8 mouse cellular contexts compared by ENCODE assay signal in the genomic region with DNA sequence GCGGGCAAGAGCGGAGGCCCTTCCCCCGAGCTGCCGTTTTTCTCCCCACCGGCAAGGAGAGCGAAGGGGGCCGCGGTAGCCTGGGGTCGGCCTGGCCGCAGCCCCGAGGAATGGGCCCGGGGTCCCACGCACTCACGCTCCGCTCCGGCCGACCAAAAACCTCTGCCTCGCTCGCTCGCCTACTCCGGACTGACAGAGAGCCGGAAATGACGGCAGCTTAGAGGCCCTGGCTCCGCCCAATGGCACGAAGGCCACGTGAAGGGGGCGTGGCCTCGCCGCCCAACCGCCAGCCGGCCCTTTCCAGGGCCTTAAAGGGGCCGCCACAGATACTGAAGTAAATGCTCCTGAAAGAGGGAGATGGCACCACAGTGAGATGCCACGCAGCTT. TPM values are rescaled to one million over a fixed set of nuclear protein-coding genes. Genes with fewer than 3 reads are reported as not detected.
DNase-seq lines count a peak whose midpoint lies in the region; ATAC-seq and TF ChIP-seq lines count a peak whose summit lies in the region.

No protein-coding gene starts in this region.

- peaks cover 27% of the 10 kb centered on the region for H3K36me3 ChIP-seq in embryonic facial prominence, embryonic 10.5 days (replicated peaks)
- H3K36me3 ChIP-seq in intestine, postnatal 0 days (ENCODE audit: control insufficient read depth, insufficient read depth) = peaks cover 7% of the 10 kb centered on the region
- peaks cover under 1% of the 10 kb centered on the region; the same call in 1 of the 2 replicates for H3K36me3 ChIP-seq in midbrain, embryonic 11.5 days (ENCODE audit: control insufficient read depth, insufficient read depth, low read length)

- under 1% methylated on average over 33 of the region's 33 CpGs for WGBS in embryonic facial prominence, embryonic 10.5 days
- under 1% methylated on average over 31 of the region's 33 CpGs for WGBS in intestine, postnatal 0 days
- under 1% methylated on average over 29 of the region's 33 CpGs for WGBS in midbrain, embryonic 11.5 days

- H3K4me2 ChIP-seq in intestine, postnatal 0 days (replicated peaks; ENCODE audit: low read depth) = peak overlapping the region; percentile 92
- peak overlapping the region; percentile 90 for H3K4me2 ChIP-seq in midbrain, embryonic 11.5 days

- intact Hi-C loops in left cerebral cortex, postnatal 36 days (cut with DNase I) = loop anchor here (2.0 to 5.0 kb wide), 2 partner anchors 41 to 97 kb away; no protein-coding TSS in a partner anchor

- H3K4me1 ChIP-seq in embryonic facial prominence, embryonic 10.5 days = peaks cover 16% of the 10 kb centered on the region
- no peaks in the 10 kb centered on the region for H3K4me1 ChIP-seq in intestine, postnatal 0 days (replicated peaks; ENCODE audit: control insufficient read depth, insufficient read depth, low read length)
- H3K4me1 ChIP-seq in midbrain, embryonic 11.5 days (ENCODE audit: control insufficient read depth, insufficient read depth, low read length) = peaks cover 10% of the 10 kb centered on the region

- no peak for TF ChIP-seq CTCF in intestine, postnatal 0 days (IDR thresholded peaks at IDR 0.05; ENCODE audit: low read depth)

- H3K27me3 ChIP-seq in embryonic facial prominence, embryonic 10.5 days (replicated peaks; ENCODE audit: low read depth, poor library complexity, severe bottlenecking) = no peaks in the 10 kb centered on the region
- H3K27me3 ChIP-seq in intestine, postnatal 0 days (replicated peaks; ENCODE audit: control insufficient read depth, insufficient read depth, low read length) = no peaks in the 10 kb centered on the region
- no peaks in the 10 kb centered on the region for H3K27me3 ChIP-seq in midbrain, embryonic 11.5 days (ENCODE audit: control insufficient read depth, insufficient read depth, low read length)

- peak; percentile 93 for ATAC-seq in granulocyte monocyte progenitor cell, adult 5-6 weeks (replicated peaks; ENCODE audit: poor library complexity, severe bottlenecking)
- ATAC-seq in intestine, postnatal 0 days = peak; percentile 97
- ATAC-seq in midbrain, embryonic 11.5 days (ENCODE audit: low FRiP score) = peak; percentile 98

- H3K9me3 ChIP-seq in embryonic facial prominence, embryonic 10.5 days = no peaks in the 10 kb centered on the region
- H3K9me3 ChIP-seq in intestine, postnatal 0 days (ENCODE audit: control insufficient read depth) = no peaks in the 10 kb centered on the region
- no peaks in the 10 kb centered on the region for H3K9me3 ChIP-seq in midbrain, embryonic 11.5 days (ENCODE audit: control insufficient read depth, low read length)

- H3K4me3 ChIP-seq in embryonic facial prominence, embryonic 10.5 days = peak overlapping the region; percentile 83
- H3K4me3 ChIP-seq in intestine, postnatal 0 days (ENCODE audit: low read depth, low read length) = peak overlapping the region; percentile 100
- H3K4me3 ChIP-seq in midbrain, embryonic 11.5 days (ENCODE audit: low read depth, low read length) = peak overlapping the region; percentile 99

- DNase-seq in adrenal gland, postnatal 14 days = peak; percentile 96
- DNase-seq in embryonic facial prominence, embryonic 10.5 days (ENCODE audit: low spot score) = peak; percentile 95
- DNase-seq in left cerebral cortex, postnatal 36 days (ENCODE audit: low spot score in 2 of 2) = peak; percentile 94 to 95
- peak; percentile 99 for DNase-seq in midbrain, embryonic 11.5 days (ENCODE audit: low spot score, missing footprints)
- DNase-seq in right cerebral cortex, postnatal 4 days = peak; percentile 92
- DNase-seq in yolk sac, embryonic 10.5 days (ENCODE audit: low spot score) = peak; percentile 90

- peak overlapping the region; percentile 100 for H3K9ac ChIP-seq in intestine, postnatal 0 days (ENCODE audit: low read depth, low read length)
- peak overlapping the region; percentile 90 for H3K9ac ChIP-seq in midbrain, embryonic 11.5 days (ENCODE audit: low read length)

- H3K27ac ChIP-seq in embryonic facial prominence, embryonic 10.5 days (replicated peaks) = peak overlapping the region; percentile 94
- peak overlapping the region; percentile 91 for H3K27ac ChIP-seq in intestine, postnatal 0 days (ENCODE audit: low read depth, low read length)
- H3K27ac ChIP-seq in midbrain, embryonic 11.5 days (ENCODE audit: low read depth, low read length) = peak overlapping the region; percentile 59

RNA-seq across cellular contexts. Expression of a gene that starts 1.0 kb away (rescaled TPM):
- 251 and 264 TPM in 2 replicates for total RNA-seq in adrenal gland, postnatal 14 days (2021)
- polyA plus RNA-seq in embryonic facial prominence, embryonic 10.5 days (2016; fragmentation: Nextera tagmentation; extraction: Ambion mirVana) = 772 and 811 TPM in 2 replicates
- 545 and 554 TPM in 2 replicates for total RNA-seq in granulocyte monocyte progenitor cell, adult 5-6 weeks (2014; fragmentation: Nextera tagmentation)
- total RNA-seq in granulocyte monocyte progenitor cell, adult 5-6 weeks (2017) = 769 and 935 TPM in 2 replicates
- 460 and 474 TPM in 2 replicates for polyA plus RNA-seq in intestine, postnatal 0 days (2015; fragmentation: Nextera tagmentation; extraction: Ambion mirVana)
- 100 to 1,000 TPM; 295 to 303 TPM for total RNA-seq in left cerebral cortex, postnatal 36 days (2021)
- 798 and 807 TPM in 2 replicates for polyA plus RNA-seq in midbrain, embryonic 11.5 days (2014; fragmentation: Nextera tagmentation; extraction: Ambion mirVana)

Comparison
In these comparisons a context has a peak if more than half of its experiments do, and no peak if none do; other contexts are left out.
1. Peak in every context shown above with its lines: DNase-seq, ATAC-seq, H3K4me3 ChIP-seq and H3K27ac ChIP-seq.